Comparison of ENCODE assay signal across 22 mouse cellular contexts in the genomic region with DNA sequence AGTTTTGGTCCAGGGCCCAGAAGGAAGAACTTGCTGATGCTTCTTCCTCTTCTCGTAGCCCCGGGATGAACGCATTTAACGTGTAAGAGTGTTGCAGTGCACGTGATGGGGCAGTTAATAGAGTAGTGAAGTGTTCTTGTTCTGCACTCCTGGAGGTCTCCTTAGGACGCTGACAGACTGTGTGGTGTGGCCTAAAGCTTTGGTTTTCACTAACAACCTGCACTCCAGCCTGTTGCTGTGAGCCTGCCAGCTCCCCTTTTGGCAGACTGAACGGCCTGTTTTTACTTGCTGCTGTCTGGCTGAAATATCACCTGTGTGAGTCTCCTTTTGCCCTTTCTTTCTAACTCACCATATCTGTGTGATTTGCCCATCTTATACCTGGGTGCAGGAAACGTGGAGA.
"Had no signal": no experiment of that assay in that cellular context is flagged by ENCODE, and none has a peak within 500 bp of the region (broad histone marks: within the 10 kb centered on the region; RNA-seq: fewer than 3 reads in every experiment).

No protein-coding gene starts in this region.

- H3K4me1 ChIP-seq: limb, embryonic 10.5 days; liver, embryonic 12.5 days; liver, embryonic 15.5 days; lung, embryonic 15.5 days; megakaryocyte, embryonic 14.5 days had no signal

- DNase-seq: kidney, postnatal 25 days; layer of hippocampus, adult 9-11 months; liver; lung, adult 18-20 months; lung, postnatal 10 days; lung, postnatal 36 days; right cerebral cortex, postnatal 25 days; thymus, adult 18-20 months; thymus, postnatal 36 days had no signal

- H3K9me3 ChIP-seq: limb, embryonic 10.5 days; limb, embryonic 13.5 days; liver, embryonic 12.5 days; liver, embryonic 15.5 days; lung, embryonic 15.5 days; megakaryocyte, embryonic 14.5 days; midbrain, embryonic 10.5 days; midbrain, embryonic 13.5 days; neural tube, embryonic 13.5 days had no signal

- H3K4me3 ChIP-seq: layer of hippocampus, adult 2 months; limb, embryonic 10.5 days; limb, embryonic 13.5 days; liver, embryonic 12.5 days; liver, embryonic 15.5 days; lung, embryonic 15.5 days; megakaryocyte, embryonic 14.5 days; midbrain, embryonic 10.5 days; midbrain, embryonic 13.5 days; myocyte; neural tube, embryonic 13.5 days had no signal

- H3K4me2 ChIP-seq: limb, embryonic 13.5 days; liver, embryonic 12.5 days; liver, embryonic 15.5 days; lung, embryonic 15.5 days; midbrain, embryonic 13.5 days; neural tube, embryonic 13.5 days had no signal

- H3K27ac ChIP-seq: kidney, postnatal 0 days; layer of hippocampus, adult 2 months; limb, embryonic 10.5 days; limb, embryonic 13.5 days; liver, embryonic 12.5 days; liver, embryonic 15.5 days; lung, embryonic 15.5 days; midbrain, embryonic 10.5 days; midbrain, embryonic 13.5 days; neural tube, embryonic 13.5 days had no signal

- H3K9ac ChIP-seq: limb, embryonic 13.5 days; liver, embryonic 12.5 days; liver, embryonic 15.5 days; lung, embryonic 15.5 days; midbrain, embryonic 13.5 days; neural tube, embryonic 13.5 days had no signal

- ATAC-seq: liver, embryonic 12.5 days; midbrain, embryonic 13.5 days; midbrain, embryonic 16.5 days had no signal

- H3K36me3 ChIP-seq: limb, embryonic 10.5 days; liver, embryonic 15.5 days; lung, embryonic 15.5 days had no signal

- H3K27me3 ChIP-seq: limb, embryonic 13.5 days; liver, embryonic 12.5 days; liver, embryonic 15.5 days; lung, embryonic 15.5 days; megakaryocyte, embryonic 14.5 days; midbrain, embryonic 13.5 days; neural tube, embryonic 13.5 days had no signal
